Mouse (Mus musculus): Measurements from ENCODE around the gene Clasp1. TPM values are rescaled to one million over a fixed set of nuclear protein-coding genes. Genes with fewer than 3 reads are reported as not detected.

Clasp1 gene
- polyA plus RNA-seq, 1 experiment from 2014 or later = 79.7 TPM

GRCm38 (mm10) chr1:118482285-118483019 lies 93.6 kb downstream of the Clasp1 start:
- Histone ChIP-seq H3K27me3 (no peaks in the 10 kb centered on the region), H3K27ac (no peak overlapping the region; the same call in 1 of the 2 replicates), H3K4me3 (no peak overlapping the region), H3K4me1 (no peaks in the 10 kb centered on the region), H3K9me3 (no peaks in the 10 kb centered on the region), H3K9ac (no peak overlapping the region), H3K4me2 (replicated peaks) (no peak overlapping the region), H3K36me3 (peaks cover 3% of the 10 kb centered on the region; the same call in 1 of the 2 replicates)
- no peak for ATAC-seq (ENCODE audit: insufficient number of reproducible peaks, insufficient read depth, low FRiP score, low TSS enrichment)
- WGBS = 73% methylated on average over 8 of the region's 8 CpGs

GRCm38 (mm10) chr1:118483504-118484096 lies 94.7 kb downstream of the Clasp1 start:
- WGBS = 76% methylated on average over 6 of the region's 6 CpGs
- 0 out of 2 replicates have a peak, but pooled peaks cover 3% of the 10 kb centered on the region for H3K36me3 ChIP-seq
- H3K27me3 ChIP-seq = no peaks in the 10 kb centered on the region
- H3K4me2 ChIP-seq (replicated peaks) = no peak overlapping the region
- H3K9ac ChIP-seq = no peak overlapping the region
- no peak overlapping the region for H3K27ac ChIP-seq
- H3K4me3 ChIP-seq = no peak overlapping the region
- no peak for ATAC-seq (ENCODE audit: insufficient number of reproducible peaks, insufficient read depth, low FRiP score, low TSS enrichment)
- H3K9me3 ChIP-seq = no peaks in the 10 kb centered on the region
- no peaks in the 10 kb centered on the region for H3K4me1 ChIP-seq

- no peak overlapping the region for H3K27ac ChIP-seq
- H3K36me3 ChIP-seq = 0 out of 2 replicates have a peak, but pooled peaks cover 3% of the 10 kb centered on the region
- no peak overlapping the region for H3K4me2 ChIP-seq (replicated peaks)
- no peak overlapping the region for H3K4me3 ChIP-seq
- no peak for ATAC-seq (ENCODE audit: insufficient number of reproducible peaks, insufficient read depth, low FRiP score, low TSS enrichment)
- WGBS = 50% methylated on average over 3 of the region's 3 CpGs
- no peaks in the 10 kb centered on the region for H3K9me3 ChIP-seq
- no peak overlapping the region for H3K9ac ChIP-seq
- H3K4me1 ChIP-seq = no peaks in the 10 kb centered on the region
- no peaks in the 10 kb centered on the region for H3K27me3 ChIP-seq
Observed at GRCm38 (mm10) chr1:118485572-118485971, 96.7 kb downstream of the Clasp1 start.

DNA sequence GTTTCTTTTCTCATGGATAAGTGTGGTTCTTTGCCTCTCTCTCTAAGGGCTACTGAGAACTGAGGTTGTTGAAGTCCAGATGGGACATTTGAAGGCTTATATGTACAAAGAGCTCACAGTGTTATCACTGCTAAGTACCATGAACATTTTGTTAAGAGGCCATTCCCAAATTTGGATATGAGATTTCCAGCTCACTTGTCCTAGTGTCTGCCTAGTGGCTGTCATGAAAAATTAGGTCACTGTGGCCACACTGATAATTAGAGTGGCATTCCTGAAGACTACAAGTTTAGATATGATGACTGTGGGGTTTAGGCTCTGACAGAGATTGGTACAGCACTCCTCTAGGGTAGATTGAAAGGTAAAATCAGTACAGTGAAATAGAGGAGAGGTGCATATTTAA lies 97.2 kb downstream of the Clasp1 start:
- Histone ChIP-seq H3K4me2 (replicated peaks) (no peak overlapping the region), H3K9ac (no peak overlapping the region), H3K27me3 (no peaks in the 10 kb centered on the region), H3K4me1 (no peaks in the 10 kb centered on the region), H3K27ac (no peak overlapping the region), H3K36me3 (0 out of 2 replicates have a peak, but pooled peaks cover 3% of the 10 kb centered on the region), H3K4me3 (no peak overlapping the region), H3K9me3 (no peaks in the 10 kb centered on the region)
- no peak for ATAC-seq (ENCODE audit: insufficient number of reproducible peaks, insufficient read depth, low FRiP score, low TSS enrichment)

GRCm38 (mm10) chr1:118492811-118493210 lies 104.0 kb downstream of the Clasp1 start:
- no peak overlapping the region for H3K4me2 ChIP-seq (replicated peaks)
- H3K4me1 ChIP-seq = peaks cover 9% of the 10 kb centered on the region
- no peak overlapping the region for H3K4me3 ChIP-seq
- peaks cover 4% of the 10 kb centered on the region for H3K36me3 ChIP-seq
- H3K27me3 ChIP-seq = no peaks in the 10 kb centered on the region
- ATAC-seq (ENCODE audit: insufficient number of reproducible peaks, insufficient read depth, low FRiP score, low TSS enrichment) = no peak
- no peaks in the 10 kb centered on the region for H3K9me3 ChIP-seq
- H3K9ac ChIP-seq = no peak overlapping the region
- H3K27ac ChIP-seq = no peak overlapping the region
- WGBS = 80% methylated on average over 3 of the region's 3 CpGs

DNA sequence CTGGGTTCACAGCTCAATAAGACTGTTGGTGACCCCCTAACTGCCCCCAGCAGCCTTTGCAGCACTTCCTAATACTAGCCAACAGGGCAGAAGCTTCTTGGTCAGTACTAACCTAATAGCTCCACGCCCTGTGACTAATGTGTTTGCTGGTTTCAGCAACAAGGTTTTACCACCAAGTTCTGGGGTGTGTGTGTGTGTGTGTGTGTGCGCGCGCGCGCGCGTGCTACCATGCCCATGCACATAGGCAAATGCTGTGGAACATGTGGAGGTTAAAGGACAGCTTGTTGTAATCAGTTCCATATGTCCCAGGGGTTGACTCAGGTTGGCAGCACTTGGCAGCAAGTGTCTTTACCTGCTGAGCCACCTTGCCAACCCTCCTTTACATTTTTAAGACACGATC lies 105.7 kb downstream of the Clasp1 start:
- H3K4me3 ChIP-seq = no peak overlapping the region
- 87% methylated on average over 9 of the region's 9 CpGs for WGBS
- H3K36me3 ChIP-seq = peaks cover 9% of the 10 kb centered on the region

GRCm38 (mm10) chr1:118498311-118498710 lies 109.5 kb downstream of the Clasp1 start:
- ATAC-seq (ENCODE audit: insufficient number of reproducible peaks, insufficient read depth, low FRiP score, low TSS enrichment) = 0 out of 2 replicates have a peak, but pooled peaks have one; percentile 13
- H3K9me3 ChIP-seq = no peaks in the 10 kb centered on the region

More for the DNA sequence above, 105.7 kb downstream of the Clasp1 start:
- Histone ChIP-seq H3K9ac (no peak overlapping the region), H3K4me2 (replicated peaks) (no peak overlapping the region), H3K9me3 (no peaks in the 10 kb centered on the region), H3K27me3 (no peaks in the 10 kb centered on the region), H3K4me1 (peaks cover 9% of the 10 kb centered on the region), H3K27ac (peak overlapping the region; percentile 51; the same call in 1 of the 2 replicates)
- no peak for ATAC-seq (ENCODE audit: insufficient number of reproducible peaks, insufficient read depth, low FRiP score, low TSS enrichment)

GRCm38 (mm10) chr1:118500606-118501005 lies 111.7 kb downstream of the Clasp1 start:
- 92% methylated on average over 11 of the region's 11 CpGs for WGBS
- Histone ChIP-seq H3K4me1 (no peaks in the 10 kb centered on the region), H3K4me2 (replicated peaks) (no peak overlapping the region), H3K27me3 (no peaks in the 10 kb centered on the region), H3K9ac (no peak overlapping the region), H3K36me3 (peaks cover 62% of the 10 kb centered on the region), H3K9me3 (no peaks in the 10 kb centered on the region), H3K27ac (no peak overlapping the region), H3K4me3 (no peak overlapping the region)
- ATAC-seq (ENCODE audit: insufficient number of reproducible peaks, insufficient read depth, low FRiP score, low TSS enrichment) = no peak

More at GRCm38 (mm10) chr1:118498311-118498710, 109.5 kb downstream of the Clasp1 start:
- H3K4me2 ChIP-seq (replicated peaks) = no peak overlapping the region
- H3K4me1 ChIP-seq = peaks cover 9% of the 10 kb centered on the region
- 73% methylated on average over 5 of the region's 5 CpGs for WGBS
- peaks cover 40% of the 10 kb centered on the region for H3K36me3 ChIP-seq
- H3K4me3 ChIP-seq = no peak overlapping the region
- no peaks in the 10 kb centered on the region for H3K27me3 ChIP-seq
- no peak overlapping the region for H3K9ac ChIP-seq
- no peak overlapping the region for H3K27ac ChIP-seq

- no peak overlapping the region for H3K27ac ChIP-seq
- H3K4me3 ChIP-seq = no peak overlapping the region
- H3K36me3 ChIP-seq = peaks cover 69% of the 10 kb centered on the region
- H3K4me1 ChIP-seq = no peaks in the 10 kb centered on the region
- no peak overlapping the region for H3K4me2 ChIP-seq (replicated peaks)
- no peak overlapping the region for H3K9ac ChIP-seq
- no peak for ATAC-seq (ENCODE audit: insufficient number of reproducible peaks, insufficient read depth, low FRiP score, low TSS enrichment)
- no peaks in the 10 kb centered on the region for H3K9me3 ChIP-seq
- no peaks in the 10 kb centered on the region for H3K27me3 ChIP-seq
- WGBS = 75% methylated on average over 2 of the region's 2 CpGs
Observed at GRCm38 (mm10) chr1:118501691-118502090, 112.8 kb downstream of the Clasp1 start.

GRCm38 (mm10) chr1:118505746-118506145 lies 116.9 kb downstream of the Clasp1 start:
- Histone ChIP-seq H3K27ac (no peak overlapping the region), H3K9ac (no peak overlapping the region)

DNA sequence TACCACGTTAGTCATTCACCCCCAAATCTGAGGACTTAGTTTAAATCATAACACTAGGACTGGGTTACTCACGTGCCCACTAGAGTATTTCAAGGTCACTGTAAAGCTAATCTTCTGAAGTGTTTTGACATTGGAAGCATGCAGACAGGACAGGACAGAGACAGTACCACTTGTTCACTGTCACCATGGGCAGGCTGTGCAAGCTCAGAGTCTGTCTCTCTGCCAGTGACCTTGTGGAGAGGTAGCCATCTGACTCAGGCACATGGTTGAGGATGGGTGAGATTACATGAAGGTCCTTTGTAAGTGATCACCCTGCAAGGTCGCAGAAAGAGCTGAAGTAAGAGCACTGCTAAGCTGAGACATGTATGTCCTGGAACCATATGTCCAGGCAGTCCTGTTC lies 122.1 kb downstream of the Clasp1 start:
- no peak for ATAC-seq (ENCODE audit: insufficient number of reproducible peaks, insufficient read depth, low FRiP score, low TSS enrichment)
- Histone ChIP-seq H3K9me3 (no peaks in the 10 kb centered on the region), H3K4me2 (replicated peaks) (no peak overlapping the region), H3K4me1 (no peaks in the 10 kb centered on the region), H3K4me3 (no peak overlapping the region), H3K9ac (no peak overlapping the region), H3K27me3 (no peaks in the 10 kb centered on the region), H3K27ac (no peak overlapping the region), H3K36me3 (peaks cover 81% of the 10 kb centered on the region)
- WGBS = 92% methylated on average over 3 of the region's 3 CpGs

More at GRCm38 (mm10) chr1:118505746-118506145, 116.9 kb downstream of the Clasp1 start:
- Histone ChIP-seq H3K9me3 (no peaks in the 10 kb centered on the region), H3K4me3 (no peak overlapping the region), H3K27me3 (no peaks in the 10 kb centered on the region), H3K4me2 (replicated peaks) (no peak overlapping the region), H3K4me1 (no peaks in the 10 kb centered on the region), H3K36me3 (peaks cover 89% of the 10 kb centered on the region)
- no peak for ATAC-seq (ENCODE audit: insufficient number of reproducible peaks, insufficient read depth, low FRiP score, low TSS enrichment)
- WGBS = 91% methylated on average over 1 of the region's 1 CpGs
